Comparison of ENCODE assay signal across 9 mouse cellular contexts in the genomic region with DNA sequence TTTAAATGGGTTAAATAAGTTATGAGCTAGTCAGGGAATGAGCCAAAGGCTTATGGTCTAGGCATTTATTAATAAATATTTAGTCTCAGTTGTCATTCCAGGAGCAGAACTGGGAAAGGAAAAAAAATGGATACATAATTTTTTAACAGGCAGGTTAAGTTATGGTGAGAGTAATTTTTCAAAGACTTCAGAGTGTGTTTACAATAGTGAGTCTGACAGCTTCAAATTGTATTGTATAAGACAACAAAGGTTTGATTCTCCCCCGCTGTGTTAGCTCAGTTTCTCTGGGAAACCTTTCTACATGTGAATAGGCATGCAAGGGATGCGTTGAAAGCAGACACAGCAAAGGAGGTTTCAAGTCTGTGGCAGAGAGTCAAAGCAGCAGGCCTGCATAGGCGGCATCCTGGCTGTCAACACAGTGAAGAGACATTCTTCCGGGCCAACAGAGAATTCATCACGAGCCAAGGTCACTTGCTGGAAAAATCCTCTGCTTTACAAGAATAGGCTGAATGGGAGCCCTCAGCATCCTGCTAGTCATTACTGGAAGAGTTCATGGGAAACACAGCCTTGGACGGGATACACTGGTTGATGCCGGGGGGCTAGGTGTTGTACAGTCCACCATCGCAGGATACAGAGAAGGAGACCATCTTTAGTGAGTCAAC. TPM values are rescaled to one million over a fixed set of nuclear protein-coding genes. Genes with fewer than 3 reads are reported as not detected.
DNase-seq lines count a peak whose midpoint lies in the region; ATAC-seq and TF ChIP-seq lines count a peak whose summit lies in the region.
"Had no signal": no experiment of that assay in that cellular context is flagged by ENCODE, and none has a peak within 500 bp of the region (broad histone marks: within the 10 kb centered on the region; RNA-seq: fewer than 3 reads in every experiment).

No protein-coding gene starts in this region.

- H3K4me1 ChIP-seq in stomach, embryonic 14.5 days (ENCODE audit: control insufficient read depth, insufficient read depth, low read length) = no peaks in the 10 kb centered on the region
- H3K4me1 ChIP-seq in stomach, postnatal 0 days (replicated peaks; ENCODE audit: control insufficient read depth, insufficient read depth) = peaks cover under 1% of the 10 kb centered on the region; the same call in 1 of the 2 replicates
- peaks cover 6% of the 10 kb centered on the region; the same call in 1 of the 2 replicates for H3K4me1 ChIP-seq in hindbrain, embryonic 16.5 days (ENCODE audit: control insufficient read depth, insufficient read depth, low read depth, low read length)

- 41% methylated on average over 8 of the region's 8 CpGs for WGBS in stomach, embryonic 14.5 days
- WGBS in stomach, postnatal 0 days = 46% methylated on average over 8 of the region's 8 CpGs
- 11% methylated on average over 8 of the region's 8 CpGs for WGBS in hindbrain, embryonic 16.5 days

- DNase-seq in stomach, postnatal 0 days (ENCODE audit: low spot score) = no peak
- peak; percentile 60 for DNase-seq in embryo, embryonic 11 days
- peak; percentile 46 for DNase-seq in retina, postnatal 1 day
- DNase-seq in spleen, postnatal 36 days (ENCODE audit: low spot score in 2 of 2) = no peak
- no peak for DNase-seq in layer of hippocampus, postnatal 14 days (ENCODE audit: low spot score in 2 of 2)
- DNase-seq in layer of hippocampus, adult 9-10 months (ENCODE audit: low spot score) = no peak

- H3K27me3 ChIP-seq in stomach, embryonic 14.5 days (ENCODE audit: control insufficient read depth, insufficient read depth, low read length) = no peaks in the 10 kb centered on the region
- no peaks in the 10 kb centered on the region for H3K27me3 ChIP-seq in stomach, postnatal 0 days (ENCODE audit: control insufficient read depth, insufficient read depth, low read length)
- H3K27me3 ChIP-seq in hindbrain, embryonic 16.5 days (replicated peaks; ENCODE audit: control insufficient read depth, insufficient read depth, low read length) = no peaks in the 10 kb centered on the region
- H3K27me3 ChIP-seq: heart, embryonic 15.5 days had no signal

- no peak for TF ChIP-seq EP300 in stomach, postnatal 0 days (optimal IDR thresholded peaks at IDR 0.05)

- no peak for TF ChIP-seq CTCF in stomach, postnatal 0 days (IDR thresholded peaks at IDR 0.05; ENCODE audit: low read depth)

- H3K36me3 ChIP-seq in stomach, embryonic 14.5 days (ENCODE audit: control insufficient read depth, insufficient read depth, low read length) = no peaks in the 10 kb centered on the region
- H3K36me3 ChIP-seq in stomach, postnatal 0 days (ENCODE audit: control insufficient read depth, insufficient read depth, low read length) = no peaks in the 10 kb centered on the region
- no peaks in the 10 kb centered on the region for H3K36me3 ChIP-seq in hindbrain, embryonic 16.5 days (ENCODE audit: control insufficient read depth, insufficient read depth, low read length)
- H3K36me3 ChIP-seq: heart, embryonic 15.5 days had no signal

- H3K4me2 ChIP-seq in stomach, embryonic 14.5 days (replicated peaks; ENCODE audit: low read depth, low read length) = no peak overlapping the region
- no peak overlapping the region for H3K4me2 ChIP-seq in stomach, postnatal 0 days (replicated peaks; ENCODE audit: low read depth)
- H3K4me2 ChIP-seq in hindbrain, embryonic 16.5 days (ENCODE audit: low read length) = no peak overlapping the region
- H3K4me2 ChIP-seq: heart, embryonic 15.5 days had no signal

- H3K9me3 ChIP-seq in stomach, embryonic 14.5 days (ENCODE audit: control insufficient read depth, low read depth, low read length) = no peaks in the 10 kb centered on the region
- H3K9me3 ChIP-seq in stomach, postnatal 0 days (ENCODE audit: control insufficient read depth, low read length) = no peaks in the 10 kb centered on the region
- H3K9me3 ChIP-seq in hindbrain, embryonic 16.5 days (ENCODE audit: control insufficient read depth, low read length) = no peaks in the 10 kb centered on the region
- H3K9me3 ChIP-seq: heart, embryonic 15.5 days had no signal

- H3K4me3 ChIP-seq in stomach, embryonic 14.5 days (ENCODE audit: low read depth, low read length) = no peak overlapping the region
- no peak overlapping the region for H3K4me3 ChIP-seq in stomach, postnatal 0 days (ENCODE audit: low read depth, low read length)
- H3K4me3 ChIP-seq in hindbrain, embryonic 16.5 days (ENCODE audit: low read length) = no peak overlapping the region
- H3K4me3 ChIP-seq: heart, embryonic 15.5 days had no signal

- peak overlapping the region; percentile 29; the same call in 1 of the 2 replicates for H3K27ac ChIP-seq in stomach, embryonic 14.5 days (ENCODE audit: low read length)
- H3K27ac ChIP-seq in stomach, postnatal 0 days (replicated peaks) = no peak overlapping the region
- H3K27ac ChIP-seq in hindbrain, embryonic 16.5 days (ENCODE audit: low read depth, low read length) = peak overlapping the region; percentile 44; the same call in 1 of the 2 replicates
- H3K27ac ChIP-seq: heart, embryonic 15.5 days had no signal

- no peak for ATAC-seq in stomach, embryonic 14.5 days (ENCODE audit: insufficient number of reproducible peaks, insufficient read depth, low FRiP score, low read depth)
- ATAC-seq in stomach, postnatal 0 days (ENCODE audit: low FRiP score, low TSS enrichment) = no peak
- ATAC-seq in hindbrain, embryonic 16.5 days = peak; percentile 94

- H3K9ac ChIP-seq in stomach, embryonic 14.5 days (replicated peaks; ENCODE audit: low read depth, low read length) = no peak overlapping the region
- H3K9ac ChIP-seq in stomach, postnatal 0 days (ENCODE audit: low read length) = no peak overlapping the region
- no peak overlapping the region; the same call in 1 of the 2 replicates for H3K9ac ChIP-seq in hindbrain, embryonic 16.5 days (ENCODE audit: low read depth, low read length)
- H3K9ac ChIP-seq: heart, embryonic 15.5 days had no signal

RNA-seq across cellular contexts. Expression of a gene that starts 23.0 kb away (rescaled TPM):
- 14.7 and 16.9 TPM in 2 replicates for polyA plus RNA-seq in stomach, embryonic 14.5 days (2014; fragmentation: Nextera tagmentation; extraction: Ambion mirVana)
- 10.5 and 12.1 TPM in 2 replicates for polyA plus RNA-seq in stomach, postnatal 0 days (2015; fragmentation: Nextera tagmentation; extraction: Ambion mirVana)
- polyA plus RNA-seq in hindbrain, embryonic 16.5 days (2015; fragmentation: Nextera tagmentation; extraction: Ambion mirVana) = 40.6 and 43.4 TPM in 2 replicates
- total RNA-seq in layer of hippocampus, postnatal 14 days (2021) = 100 to 1,000 TPM; 153 to 156 TPM

RNA-seq across cellular contexts. Expression of a gene that starts 47.3 kb away (rescaled TPM):
- 140 TPM in 2 replicates for polyA plus RNA-seq in stomach, embryonic 14.5 days (2014; fragmentation: Nextera tagmentation; extraction: Ambion mirVana)
- 31.2 and 33.1 TPM in 2 replicates for polyA plus RNA-seq in stomach, postnatal 0 days (2015; fragmentation: Nextera tagmentation; extraction: Ambion mirVana)
- 22.5 and 30.2 TPM in 2 replicates for polyA plus RNA-seq in hindbrain, embryonic 16.5 days (2015; fragmentation: Nextera tagmentation; extraction: Ambion mirVana)
- total RNA-seq in layer of hippocampus, postnatal 14 days (2021) = 1 to 10 TPM; 5.0 to 6.2 TPM

Comparison
In these comparisons a context has a peak if more than half of its experiments do, and no peak if none do; other contexts are left out.
1. DNase-seq: peak in embryo, embryonic 11 days (single experiment) and retina, postnatal 1 day (single experiment); none in stomach, postnatal 0 days (single experiment), spleen, postnatal 36 days (0 of 2), layer of hippocampus, postnatal 14 days (0 of 2) and layer of hippocampus, adult 9-10 months (single experiment).